Comparison of ENCODE assay signal across 8 mouse cellular contexts in genomic region chr9:104409381-104409780, GRCm38 (mm10).
DNase-seq lines count a peak whose midpoint lies in the region; ATAC-seq and TF ChIP-seq lines count a peak whose summit lies in the region.

No protein-coding gene starts in this region.

- H3K4me2 ChIP-seq in forebrain, embryonic 15.5 days (replicated peaks), result peak overlapping the region; percentile 50
- H3K4me2 ChIP-seq in liver, embryonic 16.5 days (ENCODE audit: low read depth, low read length), result peak overlapping the region; percentile 52

- H3K79me2 ChIP-seq in C2C12 (ENCODE audit: control insufficient read depth, insufficient read depth), result no peaks in the 10 kb centered on the region

- WGBS in forebrain, embryonic 15.5 days, result 30% methylated on average over 12 of the region's 12 CpGs
- WGBS in liver, embryonic 16.5 days (ENCODE audit: insufficient replicate concordance), result 15% methylated on average over 12 of the region's 12 CpGs

- peak overlapping the region; percentile 12 for H3K4me3 ChIP-seq in C2C12 (ENCODE audit: insufficient read depth, poor library complexity, severe bottlenecking)
- H3K4me3 ChIP-seq in forebrain, embryonic 15.5 days, result peak overlapping the region; percentile 36
- peak overlapping the region; percentile 35 for H3K4me3 ChIP-seq in liver, embryonic 16.5 days (ENCODE audit: low read depth, low read length)

- no peaks in the 10 kb centered on the region for H3K79me3 ChIP-seq in C2C12 (ENCODE audit: low read depth)

- ATAC-seq in frontal cortex, adult (ENCODE audit: low TSS enrichment), result no peak
- no peak for ATAC-seq in forebrain, embryonic 15.5 days (replicated peaks)
- ATAC-seq in liver, embryonic 16.5 days (ENCODE audit: low read depth), result no peak

- TF ChIP-seq CTCF in C2C12 (IDR thresholded peaks at IDR 0.05; ENCODE audit: control insufficient read depth, insufficient read depth, insufficient read length), result no peak

- no peaks in the 10 kb centered on the region for H3K9me3 ChIP-seq in forebrain, embryonic 15.5 days
- no peaks in the 10 kb centered on the region for H3K9me3 ChIP-seq in liver, embryonic 16.5 days (replicated peaks; ENCODE audit: control insufficient read depth, low read length)

- no peak overlapping the region for H3ac ChIP-seq in C2C12 (ENCODE audit: control insufficient read depth, insufficient read length, low read depth)

- H3K4me1 ChIP-seq in forebrain, embryonic 15.5 days, result peaks cover 21% of the 10 kb centered on the region
- no peaks in the 10 kb centered on the region for H3K4me1 ChIP-seq in liver, embryonic 16.5 days (ENCODE audit: control insufficient read depth, low read depth, low read length)

- H3K9ac ChIP-seq in forebrain, embryonic 15.5 days (replicated peaks), result no peak overlapping the region
- H3K9ac ChIP-seq in liver, embryonic 16.5 days (ENCODE audit: low read depth, low read length), result no peak overlapping the region

- DNase-seq in frontal cortex, postnatal 36 days (ENCODE audit: low spot score in 2 of 2), result peak; percentile 4 to 17
- no peak for DNase-seq in urinary bladder, postnatal 25 days (ENCODE audit: low spot score)
- DNase-seq in gastrocnemius, adult 8-10 months (ENCODE audit: low spot score in 2 of 2), result no peak
- DNase-seq in gastrocnemius, postnatal 25 days, result no peak

- H3K27me3 ChIP-seq in C2C12 (ENCODE audit: control insufficient read depth, insufficient read depth, insufficient read length), result no peaks in the 10 kb centered on the region
- H3K27me3 ChIP-seq in forebrain, embryonic 15.5 days, result peaks cover 10% of the 10 kb centered on the region
- H3K27me3 ChIP-seq in liver, embryonic 16.5 days (ENCODE audit: control insufficient read depth, insufficient read depth, low read depth, low read length), result peaks cover 3% of the 10 kb centered on the region; the same call in 1 of the 2 replicates

- no peak overlapping the region for H3K27ac ChIP-seq in forebrain, embryonic 15.5 days (replicated peaks)
- no peak overlapping the region for H3K27ac ChIP-seq in liver, embryonic 16.5 days (ENCODE audit: low read length)

- no peaks in the 10 kb centered on the region for H3K36me3 ChIP-seq in C2C12 (ENCODE audit: control insufficient read depth, insufficient read depth)
- H3K36me3 ChIP-seq in forebrain, embryonic 15.5 days, result no peaks in the 10 kb centered on the region
- no peaks in the 10 kb centered on the region for H3K36me3 ChIP-seq in liver, embryonic 16.5 days (ENCODE audit: control insufficient read depth, insufficient read depth)

TF ChIP-seq in C2C12, 6 proteins besides CTCF, POLR2A, EP300 and RAD21:
- TF ChIP-seq MYOD1 (IDR thresholded peaks at IDR 0.05; ENCODE audit: control insufficient read depth, insufficient read length, low read depth), result no peak
- TF ChIP-seq FOSL1 (IDR thresholded peaks at IDR 0.05; ENCODE audit: insufficient read depth, low read length, poor library complexity, severe bottlenecking), result no peak
- no peak for TF ChIP-seq USF1 (IDR thresholded peaks at IDR 0.05; ENCODE audit: low read depth)
- TF ChIP-seq MAX (IDR thresholded peaks at IDR 0.05), result no peak
- TF ChIP-seq CEBPB (IDR thresholded peaks at IDR 0.05; ENCODE audit: low read depth), result no peak
- no peak for TF ChIP-seq MYOG (IDR thresholded peaks at IDR 0.05; ENCODE audit: control insufficient read depth, extremely low read depth, insufficient read length)

Comparison
In these comparisons a context has a peak if more than half of its experiments do, and no peak if none do; other contexts are left out.
1. DNase-seq: peak in frontal cortex, postnatal 36 days (2 of 2); none in urinary bladder, postnatal 25 days (single experiment), gastrocnemius, adult 8-10 months (0 of 2) and gastrocnemius, postnatal 25 days (single experiment).
2. Peak in every context shown above with its lines, with median percentiles within 50 percentile points of each other: H3K4me3 ChIP-seq.